Mouse (Mus musculus): ENCODE data around the gene Psmd1. TPM values are rescaled to one million over a fixed set of nuclear protein-coding genes. Genes with fewer than 3 reads are reported as not detected.

The Psmd1 gene
- polyA plus RNA-seq, 1 experiment: 83.4 TPM

GRCm38 (mm10) chr1:86182004-86182709, 118.0 kb downstream of the Psmd1 start:
- TF ChIP-seq CTCF (IDR thresholded peaks at IDR 0.05; ENCODE audit: low read depth, low read length) (no peak), POLR2A (IDR thresholded peaks at IDR 0.05; ENCODE audit: borderline replicate concordance, low read depth, low read length) (no peak)
- no peak overlapping the region for H3K27ac ChIP-seq (ENCODE audit: insufficient read depth, low read depth, low read length)
- H3K4me1 ChIP-seq (ENCODE audit: control insufficient read depth, insufficient read depth, low read length): peaks cover 6% of the 10 kb centered on the region; the same call in 1 of the 2 replicates
- H3K4me3 ChIP-seq (ENCODE audit: insufficient read depth, low read length): no peak overlapping the region

- Histone ChIP-seq H3K4me1 (ENCODE audit: control insufficient read depth, insufficient read depth, low read length) (peaks cover 6% of the 10 kb centered on the region; the same call in 1 of the 2 replicates), H3K27ac (ENCODE audit: insufficient read depth, low read depth, low read length) (no peak overlapping the region), H3K4me3 (ENCODE audit: insufficient read depth, low read length) (no peak overlapping the region)
- no peak for TF ChIP-seq POLR2A (IDR thresholded peaks at IDR 0.05; ENCODE audit: borderline replicate concordance, low read depth, low read length)
- no peak for TF ChIP-seq CTCF (IDR thresholded peaks at IDR 0.05; ENCODE audit: low read depth, low read length)
Observed at GRCm38 (mm10) chr1:86183577-86184263, 119.5 kb downstream of the Psmd1 start.

GRCm38 (mm10) chr1:86186762-86187161, 122.6 kb downstream of the Psmd1 start:
- H3K4me3 ChIP-seq (ENCODE audit: insufficient read depth, low read length): no peak overlapping the region
- H3K4me1 ChIP-seq (ENCODE audit: control insufficient read depth, insufficient read depth, low read length): peaks cover 23% of the 10 kb centered on the region
- TF ChIP-seq CTCF (IDR thresholded peaks at IDR 0.05; ENCODE audit: low read depth, low read length) (no peak), POLR2A (IDR thresholded peaks at IDR 0.05; ENCODE audit: borderline replicate concordance, low read depth, low read length) (no peak)
- no peak overlapping the region for H3K27ac ChIP-seq (ENCODE audit: insufficient read depth, low read depth, low read length)

- H3K4me1 ChIP-seq (ENCODE audit: control insufficient read depth, insufficient read depth, low read length): peaks cover 23% of the 10 kb centered on the region
- H3K27ac ChIP-seq (ENCODE audit: insufficient read depth, low read depth, low read length): no peak overlapping the region
- TF ChIP-seq CTCF (IDR thresholded peaks at IDR 0.05; ENCODE audit: low read depth, low read length): no peak
- no peak for TF ChIP-seq POLR2A (IDR thresholded peaks at IDR 0.05; ENCODE audit: borderline replicate concordance, low read depth, low read length)
- H3K4me3 ChIP-seq (ENCODE audit: insufficient read depth, low read length): no peak overlapping the region
Observed at GRCm38 (mm10) chr1:86187856-86188255, 123.7 kb downstream of the Psmd1 start.

GRCm38 (mm10) chr1:86188271-86188670, 124.1 kb downstream of the Psmd1 start:
- TF ChIP-seq POLR2A (IDR thresholded peaks at IDR 0.05; ENCODE audit: borderline replicate concordance, low read depth, low read length) (no peak), CTCF (IDR thresholded peaks at IDR 0.05; ENCODE audit: low read depth, low read length) (no peak)
- Histone ChIP-seq H3K4me1 (ENCODE audit: control insufficient read depth, insufficient read depth, low read length) (peaks cover 23% of the 10 kb centered on the region), H3K4me3 (ENCODE audit: insufficient read depth, low read length) (no peak overlapping the region), H3K27ac (ENCODE audit: insufficient read depth, low read depth, low read length) (no peak overlapping the region)

Other genes starting within 250 kb of the Psmd1 start
- 216 and 219 TPM in 2 replicates for gene Itm2c, start 170.1 kb upstream of the Psmd1 start, polyA plus RNA-seq (2012; ENCODE audit: insufficient read depth, insufficient read length, missing spikeins)
- gene 4933407L21Rik, start 135.9 kb upstream of the Psmd1 start, polyA plus RNA-seq (2012; ENCODE audit: insufficient read depth, insufficient read length, missing spikeins): not detected in 2 replicates
- gene Gpr55, start 103.4 kb upstream of the Psmd1 start, polyA plus RNA-seq (2012; ENCODE audit: insufficient read depth, insufficient read length, missing spikeins): not detected in 2 replicates
- gene Spata3, start 47.6 kb upstream of the Psmd1 start, polyA plus RNA-seq (2012; ENCODE audit: insufficient read depth, insufficient read length, missing spikeins): not detected in 2 replicates
- gene 2810459M11Rik, start 18.5 kb upstream of the Psmd1 start, polyA plus RNA-seq (2012; ENCODE audit: insufficient read depth, insufficient read length, missing spikeins): not detected in 2 replicates
- gene Htr2b, start 47.6 kb downstream of the Psmd1 start, polyA plus RNA-seq (2012; ENCODE audit: insufficient read depth, insufficient read length, missing spikeins): 0.39 and 0.76 TPM in 2 replicates
- gene Gm21972, start 69.2 kb downstream of the Psmd1 start, polyA plus RNA-seq (2012; ENCODE audit: insufficient read depth, insufficient read length, missing spikeins): not detected in 2 replicates
- 3.1 and 4.8 TPM in 2 replicates for gene Armc9, start 90.4 kb downstream of the Psmd1 start, polyA plus RNA-seq (2012; ENCODE audit: insufficient read depth, insufficient read length, missing spikeins)
- 0.21 TPM in 1 of 2 replicates, not detected in the other for gene B3gnt7, start 238.4 kb downstream of the Psmd1 start, polyA plus RNA-seq (2012; ENCODE audit: insufficient read depth, insufficient read length, missing spikeins)